Mouse (Mus musculus) hindlimb bud, embryonic 11.5 days (tissue): ENCODE results near the gene Sox12.
"Not testable (repeated sequence)": the region's sequence is repeated elsewhere in the genome, so short reads cannot be mapped to it uniquely, and the experiment has no call there.

Experiments
- DNase-seq: peaks from one replicate; pipeline ENCODE4 v3.0.0-alpha.2; 2012; ENCODE audit warnings: low read depth, low spot score; ENCODE audit errors: extremely low spot score

The Sox12 gene

GRCm38 (mm10) chr2:152360271-152360775 is 37.5 kb downstream of the Sox12 start:
- DNase-seq, result no peak

GRCm38 (mm10) chr2:152359616-152360015 is 38.2 kb downstream of the Sox12 start:
- DNase-seq, result no peak

- DNase-seq, result not testable (repeated sequence)
Measured at GRCm38 (mm10) chr2:152358977-152359376, 38.9 kb downstream of the Sox12 start.

- no peak for DNase-seq
Measured at GRCm38 (mm10) chr2:152357254-152357653, 40.6 kb downstream of the Sox12 start.

- no peak for DNase-seq
Measured at GRCm38 (mm10) chr2:152349842-152350540, 47.9 kb downstream of the Sox12 start.

- no peak for DNase-seq
Measured at GRCm38 (mm10) chr2:152349205-152349604, 48.7 kb downstream of the Sox12 start.

GRCm38 (mm10) chr2:152347722-152348121 is 50.1 kb downstream of the Sox12 start:
- DNase-seq, result no peak

GRCm38 (mm10) chr2:152346776-152347465 is 50.9 kb downstream of the Sox12 start:
- no peak for DNase-seq

- DNase-seq, result no peak
Measured at GRCm38 (mm10) chr2:152345393-152345792, 52.5 kb downstream of the Sox12 start.

GRCm38 (mm10) chr2:152344909-152345308 is 53.0 kb downstream of the Sox12 start:
- no peak for DNase-seq

GRCm38 (mm10) chr2:152344361-152344760 is 53.5 kb downstream of the Sox12 start:
- DNase-seq, result no peak
